Mouse (Mus musculus): ENCODE results near the gene Dnmt3a. TPM values are rescaled to one million over a fixed set of nuclear protein-coding genes. Genes with fewer than 3 reads are reported as not detected.

Gene Dnmt3a
- polyA plus RNA-seq, 1 experiment from 2014 or later, result 24.3 TPM

- Histone ChIP-seq H3K9ac (replicated peaks) (no peak overlapping the region), H3K4me2 (ENCODE audit: low read depth, low read length) (no peak overlapping the region), H3K4me1 (ENCODE audit: insufficient read depth) (peaks cover 4% of the 10 kb centered on the region; the same call in 1 of the 2 replicates), H3K27ac (ENCODE audit: low read depth) (no peak overlapping the region), H3K36me3 (replicated peaks; ENCODE audit: insufficient read depth, low read length) (no peaks in the 10 kb centered on the region), H3K27me3 (ENCODE audit: insufficient read depth, low read length) (no peaks in the 10 kb centered on the region), H3K4me3 (ENCODE audit: low read depth, low read length) (no peak overlapping the region), H3K9me3 (ENCODE audit: low read length) (no peaks in the 10 kb centered on the region)
- DNase-seq (no peak), ATAC-seq (no peak)
- WGBS (ENCODE audit: insufficient replicate concordance), result 69% methylated on average over 5 of the region's 5 CpGs
- TF ChIP-seq EP300 (IDR thresholded peaks at IDR 0.05; ENCODE audit: low read depth), result no peak
- TF ChIP-seq CTCF (IDR thresholded peaks at IDR 0.05; ENCODE audit: low read depth), result no peak
Observed at GRCm38 (mm10) chr12:3827771-3828170, 22.0 kb downstream of the Dnmt3a start.

- no peak overlapping the region for H3K4me3 ChIP-seq (ENCODE audit: low read depth, low read length)
- H3K4me2 ChIP-seq (ENCODE audit: low read depth, low read length), result no peak overlapping the region
- H3K4me1 ChIP-seq (ENCODE audit: insufficient read depth), result peaks cover 26% of the 10 kb centered on the region
- TF ChIP-seq CTCF (IDR thresholded peaks at IDR 0.05; ENCODE audit: low read depth) (no peak), EP300 (IDR thresholded peaks at IDR 0.05; ENCODE audit: low read depth) (no peak)
- 0 out of 2 replicates have a peak overlapping the region, but pooled peaks have one; percentile 84 for H3K27ac ChIP-seq (ENCODE audit: low read depth)
- ATAC-seq (no peak), DNase-seq (no peak)
- H3K9me3 ChIP-seq (ENCODE audit: low read length), result no peaks in the 10 kb centered on the region
- peaks cover 4% of the 10 kb centered on the region for H3K36me3 ChIP-seq (replicated peaks; ENCODE audit: insufficient read depth, low read length)
- H3K9ac ChIP-seq (replicated peaks), result 0 out of 2 replicates have a peak overlapping the region, but pooled peaks have one; percentile 30
- 68% methylated on average over 7 of the region's 7 CpGs for WGBS (ENCODE audit: insufficient replicate concordance)
- H3K27me3 ChIP-seq (ENCODE audit: insufficient read depth, low read length), result no peaks in the 10 kb centered on the region
Observed at GRCm38 (mm10) chr12:3833059-3833760, 27.4 kb downstream of the Dnmt3a start.

- Histone ChIP-seq H3K4me1 (ENCODE audit: insufficient read depth) (peaks cover 26% of the 10 kb centered on the region), H3K9ac (replicated peaks) (peak overlapping the region; percentile 30; the same call in 1 of the 2 replicates), H3K4me3 (ENCODE audit: low read depth, low read length) (no peak overlapping the region), H3K27me3 (ENCODE audit: insufficient read depth, low read length) (no peaks in the 10 kb centered on the region), H3K9me3 (ENCODE audit: low read length) (no peaks in the 10 kb centered on the region), H3K27ac (ENCODE audit: low read depth) (peak overlapping the region; percentile 84), H3K4me2 (ENCODE audit: low read depth, low read length) (peak overlapping the region; percentile 63), H3K36me3 (replicated peaks; ENCODE audit: insufficient read depth, low read length) (peaks cover 6% of the 10 kb centered on the region)
- ATAC-seq (peak; percentile 28), DNase-seq (peak; percentile 38)
- TF ChIP-seq EP300 (IDR thresholded peaks at IDR 0.05; ENCODE audit: low read depth) (no peak), CTCF (IDR thresholded peaks at IDR 0.05; ENCODE audit: low read depth) (no peak)
- WGBS (ENCODE audit: insufficient replicate concordance), result 8% methylated on average over 8 of the region's 8 CpGs
Observed at GRCm38 (mm10) chr12:3833851-3834273, 28.1 kb downstream of the Dnmt3a start.

DNA sequence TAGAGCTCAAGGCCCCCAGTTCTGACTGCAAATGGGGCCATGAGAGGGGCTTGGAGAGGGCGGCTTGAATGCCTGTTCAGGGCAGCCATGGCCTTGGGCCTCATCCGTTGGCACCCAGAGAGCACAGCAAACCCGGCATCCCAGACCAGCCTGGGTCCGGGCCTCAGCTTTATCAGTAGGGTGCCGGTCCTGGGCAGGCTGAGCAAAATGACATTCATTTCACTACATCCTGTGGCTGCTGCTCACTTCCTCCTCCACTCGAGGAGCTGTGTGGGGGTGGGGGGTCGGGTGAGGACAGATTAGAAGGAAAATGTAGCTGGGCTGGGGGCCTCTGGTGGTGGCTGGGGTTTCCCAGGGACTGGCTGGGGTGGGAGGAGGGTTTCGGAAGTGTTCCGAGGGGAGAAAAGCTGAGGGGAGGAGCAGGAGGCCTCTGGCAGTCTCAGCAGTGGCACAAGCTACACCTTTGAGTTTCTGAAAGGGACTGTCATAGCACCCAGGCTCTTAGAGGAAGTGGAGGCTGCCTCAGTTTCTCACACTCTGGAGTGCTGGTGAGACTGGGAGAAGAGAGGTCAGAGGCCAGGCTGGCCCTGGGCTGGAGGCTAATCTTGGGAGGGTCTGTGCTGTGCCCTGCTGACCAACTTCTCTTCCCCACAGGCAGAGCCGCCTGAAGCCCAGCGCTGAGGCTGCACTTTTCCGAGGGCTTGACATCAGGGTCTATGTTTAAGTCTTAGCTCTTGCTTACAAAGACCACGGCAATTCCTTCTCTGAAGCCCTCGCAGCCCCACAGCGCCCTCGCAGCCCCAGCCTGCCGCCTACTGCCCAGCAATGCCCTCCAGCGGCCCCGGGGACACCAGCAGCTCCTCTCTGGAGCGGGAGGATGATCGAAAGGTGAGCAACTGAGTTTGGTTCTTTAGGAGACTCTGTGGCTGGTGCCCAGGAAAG, 28.8 kb downstream of the Dnmt3a start:
- DNase-seq, result peak; percentile 60
- peak overlapping the region; percentile 63 for H3K4me2 ChIP-seq (ENCODE audit: low read depth, low read length)
- peak overlapping the region; percentile 30; the same call in 1 of the 2 replicates for H3K9ac ChIP-seq (replicated peaks)
- 26% methylated on average over 21 of the region's 21 CpGs for WGBS (ENCODE audit: insufficient replicate concordance)
- peaks cover 12% of the 10 kb centered on the region for H3K36me3 ChIP-seq (replicated peaks; ENCODE audit: insufficient read depth, low read length)
- H3K27me3 ChIP-seq (ENCODE audit: insufficient read depth, low read length), result no peaks in the 10 kb centered on the region
- TF ChIP-seq CTCF (IDR thresholded peaks at IDR 0.05; ENCODE audit: low read depth) (peak; percentile 66), EP300 (IDR thresholded peaks at IDR 0.05; ENCODE audit: low read depth) (no peak)
- H3K9me3 ChIP-seq (ENCODE audit: low read length), result no peaks in the 10 kb centered on the region
- H3K27ac ChIP-seq (ENCODE audit: low read depth), result peak overlapping the region; percentile 84
- peak; percentile 71 for ATAC-seq
- peaks cover 26% of the 10 kb centered on the region for H3K4me1 ChIP-seq (ENCODE audit: insufficient read depth)
- peak overlapping the region; percentile 8; the same call in 1 of the 2 replicates for H3K4me3 ChIP-seq (ENCODE audit: low read depth, low read length)

DNA sequence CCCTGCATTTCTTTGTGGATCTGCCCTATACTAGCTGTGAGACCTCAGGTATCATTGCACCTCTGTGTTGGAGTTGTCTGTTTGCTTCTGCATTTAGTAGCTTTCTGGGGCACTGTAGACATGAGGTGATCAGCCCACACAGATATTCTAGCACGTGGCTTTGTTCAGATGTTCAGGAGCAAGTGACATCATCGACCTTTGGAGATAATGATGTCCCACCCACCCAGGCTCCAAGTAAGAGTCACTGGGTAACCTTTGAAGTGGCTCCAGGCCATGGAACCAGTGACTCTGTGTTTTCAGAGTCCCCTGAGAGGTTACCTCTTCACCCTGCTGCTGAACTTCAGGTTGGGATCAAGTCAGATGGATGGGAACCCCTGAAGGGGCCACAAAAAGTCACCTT, 29.8 kb downstream of the Dnmt3a start:
- H3K27ac ChIP-seq (ENCODE audit: low read depth), result no peak overlapping the region
- H3K9ac ChIP-seq (replicated peaks), result no peak overlapping the region
- no peak overlapping the region for H3K4me3 ChIP-seq (ENCODE audit: low read depth, low read length)
- DNase-seq (no peak), ATAC-seq (peak; percentile 47)
- no peaks in the 10 kb centered on the region for H3K27me3 ChIP-seq (ENCODE audit: insufficient read depth, low read length)
- H3K36me3 ChIP-seq (replicated peaks; ENCODE audit: insufficient read depth, low read length), result peaks cover 17% of the 10 kb centered on the region
- no peak overlapping the region for H3K4me2 ChIP-seq (ENCODE audit: low read depth, low read length)
- 41% methylated on average over 2 of the region's 2 CpGs for WGBS (ENCODE audit: insufficient replicate concordance)
- peaks cover 26% of the 10 kb centered on the region for H3K4me1 ChIP-seq (ENCODE audit: insufficient read depth)
- no peak for TF ChIP-seq EP300 (IDR thresholded peaks at IDR 0.05; ENCODE audit: low read depth)
- TF ChIP-seq CTCF (IDR thresholded peaks at IDR 0.05; ENCODE audit: low read depth), result no peak
- no peaks in the 10 kb centered on the region for H3K9me3 ChIP-seq (ENCODE audit: low read length)
